Mouse (Mus musculus): Measurements from ENCODE around the gene Chd9. TPM values are rescaled to one million over a fixed set of nuclear protein-coding genes. Genes with fewer than 3 reads are reported as not detected.

Chd9 gene
- polyA plus RNA-seq, 1 experiment from 2014 or later, result 70.1 TPM

DNA sequence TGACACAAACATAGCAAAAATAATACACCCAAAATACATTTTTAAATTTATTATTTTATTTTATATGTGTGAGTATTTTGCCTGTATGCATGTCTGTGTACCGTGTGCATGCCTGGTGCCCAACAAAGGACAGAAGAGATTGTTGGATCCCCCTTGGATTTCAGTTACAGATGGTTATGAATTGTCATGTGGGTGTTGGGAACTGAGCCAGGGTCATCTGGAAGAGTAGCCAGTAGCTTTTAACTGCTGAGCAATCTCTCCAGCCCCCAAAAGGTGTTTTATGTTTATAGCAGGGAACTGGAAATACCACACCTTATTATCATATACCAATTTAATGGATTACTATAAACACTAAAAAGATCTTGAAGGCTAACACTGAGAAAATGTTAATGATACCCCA lies 106.6 kb downstream of the Chd9 start:
- H3K36me3 ChIP-seq (ENCODE audit: control insufficient read depth, insufficient read depth, low read length), result no peaks in the 10 kb centered on the region
- no peaks in the 10 kb centered on the region for H3K4me1 ChIP-seq (ENCODE audit: control insufficient read depth, insufficient read depth, low read length)
- no peaks in the 10 kb centered on the region for H3K27me3 ChIP-seq (ENCODE audit: control insufficient read depth, insufficient read depth, low read length)
- no peaks in the 10 kb centered on the region for H3K9me3 ChIP-seq (ENCODE audit: control insufficient read depth, low read length)
- 97% methylated on average over 1 of the region's 1 CpGs for WGBS
- no peak overlapping the region for H3K9ac ChIP-seq (ENCODE audit: low read depth, low read length)
- ATAC-seq (ENCODE audit: low FRiP score, low TSS enrichment), result no peak
- no peak overlapping the region for H3K27ac ChIP-seq (ENCODE audit: low read depth, low read length)
- no peak overlapping the region for H3K4me2 ChIP-seq (replicated peaks; ENCODE audit: low read depth, low read length)
- H3K4me3 ChIP-seq (ENCODE audit: low read length), result no peak overlapping the region

DNA sequence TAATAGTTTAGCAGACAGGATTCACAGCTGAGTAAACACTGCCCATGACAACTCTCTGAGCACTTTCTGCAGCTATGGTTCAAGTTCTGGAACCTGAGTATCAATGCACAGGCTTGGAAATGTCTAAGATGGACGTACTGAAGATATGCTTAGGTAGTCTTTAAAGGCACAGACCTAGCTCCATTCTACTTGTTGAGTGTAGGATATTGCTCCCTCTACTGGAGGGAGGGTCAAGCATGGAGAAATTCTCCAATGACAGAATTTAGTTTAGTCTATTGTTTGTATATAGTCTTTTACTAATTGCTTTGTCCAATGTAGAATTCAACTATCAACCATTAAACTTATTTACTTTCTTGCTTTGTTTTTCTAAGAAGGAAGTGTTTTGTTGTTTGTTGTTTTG lies 108.7 kb downstream of the Chd9 start:
- H3K4me3 ChIP-seq (ENCODE audit: low read length), result no peak overlapping the region
- no peak overlapping the region for H3K9ac ChIP-seq (ENCODE audit: low read depth, low read length)
- H3K27ac ChIP-seq (ENCODE audit: low read depth, low read length), result no peak overlapping the region
- no peak overlapping the region for H3K4me2 ChIP-seq (replicated peaks; ENCODE audit: low read depth, low read length)
- no peaks in the 10 kb centered on the region for H3K27me3 ChIP-seq (ENCODE audit: control insufficient read depth, insufficient read depth, low read length)
- H3K36me3 ChIP-seq (ENCODE audit: control insufficient read depth, insufficient read depth, low read length), result no peaks in the 10 kb centered on the region
- no peaks in the 10 kb centered on the region for H3K4me1 ChIP-seq (ENCODE audit: control insufficient read depth, insufficient read depth, low read length)
- ATAC-seq (ENCODE audit: low FRiP score, low TSS enrichment), result no peak; the same call in 1 of the 2 replicates
- H3K9me3 ChIP-seq (ENCODE audit: control insufficient read depth, low read length), result no peaks in the 10 kb centered on the region
- 22% methylated on average over 1 of the region's 1 CpGs for WGBS

DNA sequence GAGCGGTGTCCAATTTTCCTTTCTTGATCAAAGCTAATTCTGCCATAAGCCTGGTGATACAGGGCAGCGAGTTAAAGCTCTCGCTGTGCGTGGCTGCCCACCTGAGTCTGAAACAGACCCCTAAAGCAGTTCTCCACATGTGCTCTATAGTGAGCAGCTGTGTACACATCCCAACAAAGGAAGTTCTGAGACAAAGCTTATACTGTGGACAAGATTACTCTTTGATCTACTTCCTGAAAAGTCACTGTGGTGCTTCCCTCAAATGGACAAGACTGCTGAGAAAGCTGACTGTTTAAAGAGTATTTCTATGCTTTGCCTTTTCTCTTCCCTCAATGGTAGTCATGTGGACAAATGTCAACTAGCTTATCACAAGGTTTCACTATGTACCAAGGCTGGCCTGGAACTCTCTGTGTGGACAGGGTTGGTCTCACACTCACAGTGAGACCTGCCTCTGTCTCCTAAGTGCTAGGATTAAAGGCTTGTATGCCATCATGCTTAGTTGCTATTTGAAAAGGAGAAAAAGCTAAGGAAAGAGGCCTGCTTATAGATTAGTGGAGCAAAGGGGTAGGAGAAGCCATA lies 110.3 kb downstream of the Chd9 start:
- no peak overlapping the region for H3K27ac ChIP-seq (ENCODE audit: low read depth, low read length)
- no peak overlapping the region for H3K4me2 ChIP-seq (replicated peaks; ENCODE audit: low read depth, low read length)
- no peak overlapping the region for H3K4me3 ChIP-seq (ENCODE audit: low read length)
- H3K9ac ChIP-seq (ENCODE audit: low read depth, low read length), result no peak overlapping the region
- ATAC-seq (ENCODE audit: low FRiP score, low TSS enrichment), result no peak
- WGBS, result 80% methylated on average over 4 of the region's 4 CpGs
- no peaks in the 10 kb centered on the region for H3K27me3 ChIP-seq (ENCODE audit: control insufficient read depth, insufficient read depth, low read length)
- no peaks in the 10 kb centered on the region for H3K36me3 ChIP-seq (ENCODE audit: control insufficient read depth, insufficient read depth, low read length)
- no peaks in the 10 kb centered on the region for H3K4me1 ChIP-seq (ENCODE audit: control insufficient read depth, insufficient read depth, low read length)
- H3K9me3 ChIP-seq (ENCODE audit: control insufficient read depth, low read length), result no peaks in the 10 kb centered on the region

DNA sequence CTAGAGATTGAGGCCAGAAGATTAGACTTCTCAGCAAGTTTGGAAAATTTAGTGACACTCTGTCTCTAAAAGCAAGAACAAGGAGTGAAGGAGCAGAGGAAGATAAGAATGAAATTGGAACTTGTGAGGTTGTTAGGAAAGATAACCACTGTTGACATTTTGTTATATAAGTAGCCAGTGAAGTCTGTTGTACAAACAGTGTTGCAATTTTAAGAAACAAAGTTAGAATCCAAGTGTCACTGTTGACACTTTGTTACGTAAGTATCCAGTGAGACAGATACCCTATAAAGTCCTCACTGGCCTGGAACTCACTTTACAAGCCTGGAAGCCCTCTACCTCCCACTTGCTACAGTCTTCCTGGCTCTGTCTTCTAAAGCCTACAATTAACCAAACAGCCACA lies 111.7 kb downstream of the Chd9 start:
- no peaks in the 10 kb centered on the region for H3K4me1 ChIP-seq (ENCODE audit: control insufficient read depth, insufficient read depth, low read length)
- no peaks in the 10 kb centered on the region for H3K27me3 ChIP-seq (ENCODE audit: control insufficient read depth, insufficient read depth, low read length)
- no peak overlapping the region for H3K4me3 ChIP-seq (ENCODE audit: low read length)
- no peak for ATAC-seq (ENCODE audit: low FRiP score, low TSS enrichment)
- no peak overlapping the region for H3K9ac ChIP-seq (ENCODE audit: low read depth, low read length)
- H3K36me3 ChIP-seq (ENCODE audit: control insufficient read depth, insufficient read depth, low read length), result no peaks in the 10 kb centered on the region
- no peak overlapping the region for H3K27ac ChIP-seq (ENCODE audit: low read depth, low read length)
- no peaks in the 10 kb centered on the region for H3K9me3 ChIP-seq (ENCODE audit: control insufficient read depth, low read length)
- no peak overlapping the region for H3K4me2 ChIP-seq (replicated peaks; ENCODE audit: low read depth, low read length)
- WGBS, result 74% methylated on average over 1 of the region's 1 CpGs

DNA sequence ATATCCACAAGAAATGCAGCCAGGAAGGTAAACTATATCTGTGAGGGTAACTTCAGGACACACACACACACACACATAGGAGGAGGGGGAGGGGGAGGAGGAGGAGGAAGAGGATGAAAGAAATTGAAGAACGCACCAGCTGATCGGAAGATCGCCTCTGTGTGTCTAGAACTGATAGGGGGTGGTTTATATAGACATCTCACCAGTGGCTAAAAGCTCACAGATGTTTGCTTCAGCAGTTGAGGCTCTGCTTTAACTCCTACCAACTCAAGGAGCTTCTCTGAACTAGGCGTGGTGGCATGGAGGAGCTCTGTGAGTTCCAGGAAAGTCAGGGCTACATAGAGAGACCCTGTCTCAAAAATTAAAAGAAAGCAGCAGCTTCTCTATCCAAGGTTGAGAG lies 115.6 kb downstream of the Chd9 start:
- no peak for ATAC-seq (ENCODE audit: low FRiP score, low TSS enrichment)
- H3K27ac ChIP-seq (ENCODE audit: low read depth, low read length), result no peak overlapping the region
- no peaks in the 10 kb centered on the region for H3K27me3 ChIP-seq (ENCODE audit: control insufficient read depth, insufficient read depth, low read length)
- WGBS, result 73% methylated on average over 4 of the region's 4 CpGs
- no peaks in the 10 kb centered on the region for H3K9me3 ChIP-seq (ENCODE audit: control insufficient read depth, low read length)
- no peak overlapping the region for H3K4me2 ChIP-seq (replicated peaks; ENCODE audit: low read depth, low read length)
- H3K4me1 ChIP-seq (ENCODE audit: control insufficient read depth, insufficient read depth, low read length), result no peaks in the 10 kb centered on the region
- H3K4me3 ChIP-seq (ENCODE audit: low read length), result no peak overlapping the region
- H3K36me3 ChIP-seq (ENCODE audit: control insufficient read depth, insufficient read depth, low read length), result no peaks in the 10 kb centered on the region
- H3K9ac ChIP-seq (ENCODE audit: low read depth, low read length), result no peak overlapping the region

DNA sequence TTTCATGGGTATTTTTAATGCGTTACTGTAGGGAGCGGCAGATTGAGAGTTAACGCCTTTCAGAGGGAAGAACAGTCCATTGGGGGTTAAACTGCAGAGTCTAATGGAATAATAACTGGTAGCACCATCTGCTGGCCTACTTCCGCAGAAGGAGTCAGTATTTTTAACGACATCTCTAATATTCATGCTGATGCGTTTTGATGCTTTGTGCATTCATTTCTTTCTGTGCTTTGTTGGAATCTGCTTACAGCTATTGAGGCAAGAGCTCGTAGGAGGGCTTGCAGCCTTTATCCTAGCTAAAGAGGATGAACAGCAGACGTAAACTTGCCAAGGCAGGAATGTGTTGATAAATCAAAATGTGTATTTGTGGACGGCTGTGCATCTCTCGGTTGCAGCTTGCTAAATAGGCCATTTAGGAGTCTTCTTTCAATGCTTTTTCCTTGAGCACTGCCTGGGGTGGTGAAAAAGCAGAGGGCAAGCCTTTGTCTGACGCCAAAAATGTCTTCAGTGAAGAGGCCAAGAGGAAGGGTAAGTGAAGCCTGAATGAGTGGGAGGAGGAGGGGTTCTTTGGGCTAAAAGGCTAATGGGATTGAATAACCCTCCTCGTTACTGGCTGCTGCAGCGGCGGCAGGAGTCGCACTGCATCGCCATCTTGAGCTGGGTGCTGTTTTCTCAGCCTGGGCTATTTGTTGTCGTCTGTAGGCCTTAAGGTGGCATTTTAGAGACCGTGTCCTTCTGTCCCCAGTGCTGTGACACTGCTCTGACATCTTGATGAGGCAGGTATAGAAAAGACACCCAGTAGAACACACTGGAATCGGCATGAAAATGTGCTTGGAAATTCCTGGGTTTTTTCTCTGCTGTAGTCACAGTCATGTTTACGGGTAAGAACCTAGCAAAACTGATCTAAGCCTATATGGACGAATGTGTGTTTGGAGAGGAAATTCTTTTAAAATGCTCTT lies 126.9 kb downstream of the Chd9 start:
- ATAC-seq (ENCODE audit: low FRiP score, low TSS enrichment), result peak; percentile 96
- Histone ChIP-seq H3K4me2 (replicated peaks; ENCODE audit: low read depth, low read length) (peak overlapping the region; percentile 51), H3K9ac (ENCODE audit: low read depth, low read length) (peak overlapping the region; percentile 76), H3K4me3 (ENCODE audit: low read length) (peak overlapping the region; percentile 61), H3K9me3 (ENCODE audit: control insufficient read depth, low read length) (no peaks in the 10 kb centered on the region), H3K4me1 (ENCODE audit: control insufficient read depth, insufficient read depth, low read length) (peaks cover 8% of the 10 kb centered on the region), H3K27me3 (ENCODE audit: control insufficient read depth, insufficient read depth, low read length) (no peaks in the 10 kb centered on the region), H3K27ac (ENCODE audit: low read depth, low read length) (peak overlapping the region; percentile 98), H3K36me3 (ENCODE audit: control insufficient read depth, insufficient read depth, low read length) (peaks cover 4% of the 10 kb centered on the region; the same call in 1 of the 2 replicates)
- under 1% methylated on average over 21 of the region's 21 CpGs for WGBS

DNA sequence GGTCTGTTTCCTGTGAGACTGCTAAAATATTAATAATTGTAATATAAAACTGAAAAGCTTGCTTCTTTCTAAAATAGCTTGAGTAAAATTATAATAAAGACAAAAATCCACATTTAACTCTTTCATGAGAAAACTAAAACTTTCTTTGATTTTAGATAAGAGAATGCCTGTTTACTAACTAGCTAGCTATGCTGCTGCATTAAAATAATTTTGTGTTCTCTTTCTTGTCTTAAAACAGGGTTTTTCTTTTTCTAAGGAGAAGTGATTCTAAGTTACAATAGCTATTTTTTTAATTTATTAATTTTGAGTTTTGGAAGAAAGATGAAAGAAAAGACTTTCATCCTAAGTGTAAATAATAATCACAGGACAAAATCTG lies 127.6 kb downstream of the Chd9 start:
- ATAC-seq (ENCODE audit: low FRiP score, low TSS enrichment), result no peak
- peak overlapping the region; percentile 51 for H3K4me2 ChIP-seq (replicated peaks; ENCODE audit: low read depth, low read length)

DNA sequence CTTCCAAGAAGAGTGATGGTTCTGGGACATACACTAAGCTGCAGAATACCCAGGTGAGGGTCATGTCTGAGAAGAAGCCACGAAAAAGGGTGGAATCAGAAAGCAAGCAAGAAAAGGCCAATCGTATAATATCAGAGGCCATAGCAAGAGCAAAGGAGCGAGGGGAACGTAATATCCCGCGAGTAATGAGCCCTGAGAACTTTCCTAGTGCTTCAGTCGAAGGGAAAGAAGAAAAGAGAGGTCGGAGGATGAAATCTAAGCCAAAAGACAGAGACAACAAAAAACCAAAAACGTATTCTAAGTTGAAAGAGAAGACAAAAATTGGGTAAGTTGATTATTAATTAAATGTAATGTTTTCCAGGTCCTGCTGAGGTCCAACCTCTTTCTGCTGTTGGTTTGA lies 128.2 kb downstream of the Chd9 start:
- WGBS, result 39% methylated on average over 9 of the region's 9 CpGs
- Histone ChIP-seq H3K36me3 (ENCODE audit: control insufficient read depth, insufficient read depth, low read length) (peaks cover 4% of the 10 kb centered on the region; the same call in 1 of the 2 replicates), H3K4me2 (replicated peaks; ENCODE audit: low read depth, low read length) (peak overlapping the region; percentile 51), H3K9me3 (ENCODE audit: control insufficient read depth, low read length) (no peaks in the 10 kb centered on the region), H3K27ac (ENCODE audit: low read depth, low read length) (peak overlapping the region; percentile 17; the same call in 1 of the 2 replicates), H3K4me1 (ENCODE audit: control insufficient read depth, insufficient read depth, low read length) (peaks cover 8% of the 10 kb centered on the region), H3K27me3 (ENCODE audit: control insufficient read depth, insufficient read depth, low read length) (no peaks in the 10 kb centered on the region), H3K4me3 (ENCODE audit: low read length) (peak overlapping the region; percentile 36), H3K9ac (ENCODE audit: low read depth, low read length) (peak overlapping the region; percentile 50; the same call in 1 of the 2 replicates)
- no peak for ATAC-seq (ENCODE audit: low FRiP score, low TSS enrichment)

More for the DNA sequence above, 127.6 kb downstream of the Chd9 start:
- Histone ChIP-seq H3K27me3 (ENCODE audit: control insufficient read depth, insufficient read depth, low read length) (no peaks in the 10 kb centered on the region), H3K9ac (ENCODE audit: low read depth, low read length) (peak overlapping the region; percentile 76), H3K9me3 (ENCODE audit: control insufficient read depth, low read length) (no peaks in the 10 kb centered on the region), H3K27ac (ENCODE audit: low read depth, low read length) (peak overlapping the region; percentile 98), H3K4me3 (ENCODE audit: low read length) (peak overlapping the region; percentile 61), H3K4me1 (ENCODE audit: control insufficient read depth, insufficient read depth, low read length) (peaks cover 8% of the 10 kb centered on the region), H3K36me3 (ENCODE audit: control insufficient read depth, insufficient read depth, low read length) (peaks cover 4% of the 10 kb centered on the region; the same call in 1 of the 2 replicates)

DNA sequence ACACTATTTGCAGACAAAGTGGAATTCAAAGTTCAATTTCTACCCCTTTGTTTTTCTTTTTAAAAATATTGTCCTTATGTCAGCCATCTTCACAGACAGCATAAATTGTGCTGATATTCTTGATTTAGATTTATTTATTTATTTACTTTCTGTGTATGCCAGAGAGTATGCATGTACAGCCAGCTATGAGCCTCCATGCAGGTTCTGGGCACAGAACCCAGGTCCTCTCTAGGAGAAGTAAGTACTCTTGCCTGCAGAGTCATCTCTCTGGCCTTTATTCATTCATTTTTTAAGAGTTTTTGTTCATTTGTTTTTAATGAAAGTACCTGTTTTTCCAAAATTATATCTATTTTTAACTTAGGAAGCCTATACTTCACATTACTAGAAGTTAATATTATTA lies 129.6 kb downstream of the Chd9 start:
- Histone ChIP-seq H3K27me3 (ENCODE audit: control insufficient read depth, insufficient read depth, low read length) (no peaks in the 10 kb centered on the region), H3K4me3 (ENCODE audit: low read length) (peak overlapping the region; percentile 36; the same call in 1 of the 2 replicates), H3K36me3 (ENCODE audit: control insufficient read depth, insufficient read depth, low read length) (peaks cover 4% of the 10 kb centered on the region; the same call in 1 of the 2 replicates), H3K27ac (ENCODE audit: low read depth, low read length) (no peak overlapping the region), H3K9me3 (ENCODE audit: control insufficient read depth, low read length) (no peaks in the 10 kb centered on the region), H3K4me2 (replicated peaks; ENCODE audit: low read depth, low read length) (peak overlapping the region; percentile 51), H3K9ac (ENCODE audit: low read depth, low read length) (no peak overlapping the region), H3K4me1 (ENCODE audit: control insufficient read depth, insufficient read depth, low read length) (peaks cover 8% of the 10 kb centered on the region)
- no peak for ATAC-seq (ENCODE audit: low FRiP score, low TSS enrichment)
